Mouse (Mus musculus) spleen, postnatal 36 days (tissue): ENCODE results near the gene Fam163b.

ENCODE experiments used
- DNase-seq, 2 experiments: peaks; one replicate each; pipeline ENCODE4 v3.0.0; 2022; ENCODE audit warnings: low spot score in 2 of 2, mixed read lengths in 1 of 2

Fam163b gene

DNA sequence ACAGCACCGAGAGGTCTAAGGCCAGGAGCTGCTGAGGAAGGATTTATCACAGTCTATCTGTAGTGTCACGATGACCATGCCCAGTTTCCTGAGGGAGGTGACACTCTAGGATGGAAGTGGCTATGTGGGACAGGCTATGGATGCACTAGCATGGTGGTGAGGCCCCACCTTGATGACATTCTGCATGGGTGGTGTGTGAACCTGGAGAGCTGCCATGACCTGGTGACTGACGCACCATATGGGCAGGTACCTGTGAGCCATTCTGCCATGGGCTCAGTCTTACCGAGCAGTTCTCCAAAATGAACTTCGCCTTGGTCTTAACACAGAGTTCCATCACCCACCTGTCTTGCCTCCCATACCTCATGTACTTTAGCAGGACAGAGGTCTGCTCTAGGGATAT, 54.7 kb downstream of the Fam163b start:
- DNase-seq = no peak

DNA sequence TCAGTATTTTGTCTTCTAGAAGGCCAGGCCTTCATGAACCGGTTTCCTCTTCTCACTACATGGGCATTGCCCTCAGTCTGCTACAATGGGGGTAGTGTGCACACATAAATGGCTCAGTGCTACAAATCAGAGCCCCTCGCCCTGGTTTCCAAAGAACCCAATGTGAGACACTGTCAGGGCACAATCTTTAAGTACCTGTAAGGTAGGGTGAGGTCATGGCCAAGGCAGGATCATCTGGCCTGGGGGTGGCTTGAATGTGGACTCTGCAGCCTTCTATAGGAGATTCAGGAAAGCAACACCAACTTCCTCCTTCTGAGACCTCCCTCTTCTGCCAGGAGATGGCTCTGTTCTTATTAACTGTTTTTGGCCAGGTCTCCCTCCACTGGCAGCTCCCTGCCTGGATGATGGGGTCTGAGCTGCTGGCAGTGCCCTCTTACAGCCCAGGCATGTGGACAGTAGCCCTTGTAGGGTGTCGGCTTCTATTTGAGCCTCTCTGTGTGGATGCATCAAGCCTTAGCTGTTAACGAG, 55.7 kb downstream of the Fam163b start:
- DNase-seq = no peak

DNA sequence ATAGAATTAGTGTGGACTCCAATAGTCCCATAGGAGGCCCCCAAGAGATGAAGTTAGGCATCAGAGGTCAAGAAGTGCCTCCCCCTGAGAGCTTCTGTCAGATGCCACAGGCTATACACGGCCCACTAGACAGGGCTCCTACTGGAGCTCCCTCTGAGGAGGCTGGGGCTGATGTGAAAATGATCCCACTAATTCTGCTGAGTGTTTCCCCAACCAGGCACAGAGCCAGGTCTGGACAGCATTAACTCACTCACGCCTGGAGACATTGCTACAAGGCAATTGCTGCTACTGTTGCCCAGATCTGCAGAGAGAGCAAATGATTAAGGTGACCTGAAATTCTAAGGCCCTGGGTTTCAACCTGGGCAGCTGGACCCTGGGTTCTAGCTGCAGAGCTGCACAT, 56.5 kb downstream of the Fam163b start:
- no peak for DNase-seq

DNA sequence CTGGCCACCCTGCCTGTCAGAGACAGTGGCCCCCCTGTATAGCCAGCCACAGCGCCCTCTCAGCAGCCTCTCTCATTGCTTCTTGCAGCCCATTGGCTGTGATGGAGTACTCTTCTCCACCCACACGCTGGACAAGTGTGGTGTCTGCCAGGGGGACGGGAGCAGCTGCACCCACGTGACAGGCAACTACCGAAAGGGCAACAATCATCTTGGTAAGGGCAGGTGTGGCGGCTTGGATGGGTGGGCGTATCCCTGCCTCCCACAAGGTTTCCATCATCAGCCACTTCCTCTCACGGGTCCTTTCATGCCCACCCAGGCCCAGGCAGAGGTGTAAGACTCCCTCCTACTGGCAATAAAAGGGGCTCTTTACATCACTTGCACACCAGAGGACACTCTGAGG, 57.3 kb downstream of the Fam163b start:
- no peak for DNase-seq

DNA sequence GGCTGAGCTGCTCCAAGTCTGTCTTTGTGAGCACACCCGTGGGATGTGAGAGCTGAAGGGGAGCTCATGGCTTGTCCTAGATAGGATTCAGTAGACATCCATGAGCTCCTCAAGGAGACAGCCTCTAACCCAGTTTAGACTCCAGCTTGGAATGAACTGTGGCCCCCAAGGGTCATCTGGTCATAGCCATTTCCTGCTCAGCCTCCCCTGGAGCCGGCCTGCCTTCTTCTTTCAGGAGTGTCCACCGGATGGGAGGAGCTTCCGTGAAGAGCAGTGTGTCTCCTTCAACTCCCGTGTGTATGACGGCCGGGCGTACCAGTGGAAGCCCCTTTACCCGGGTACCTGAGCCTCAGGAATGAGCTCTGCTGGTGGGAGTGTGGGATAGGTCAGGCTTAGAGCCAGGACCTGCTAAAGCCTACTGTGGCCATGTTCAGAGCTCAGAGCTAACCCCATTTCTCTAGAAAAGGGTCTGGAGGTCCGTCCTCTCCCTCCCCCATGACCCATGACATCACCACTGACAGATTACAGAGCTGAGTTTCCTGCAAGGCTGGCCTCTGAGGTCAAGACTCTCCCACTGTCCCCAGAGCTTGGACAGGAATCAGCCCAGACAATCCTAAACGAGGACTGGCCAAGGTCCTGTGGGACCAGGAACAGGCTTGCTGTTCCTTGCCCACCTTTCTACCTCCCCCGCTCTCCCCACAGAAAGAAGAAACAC, 58.4 kb downstream of the Fam163b start:
- no peak for DNase-seq

DNA sequence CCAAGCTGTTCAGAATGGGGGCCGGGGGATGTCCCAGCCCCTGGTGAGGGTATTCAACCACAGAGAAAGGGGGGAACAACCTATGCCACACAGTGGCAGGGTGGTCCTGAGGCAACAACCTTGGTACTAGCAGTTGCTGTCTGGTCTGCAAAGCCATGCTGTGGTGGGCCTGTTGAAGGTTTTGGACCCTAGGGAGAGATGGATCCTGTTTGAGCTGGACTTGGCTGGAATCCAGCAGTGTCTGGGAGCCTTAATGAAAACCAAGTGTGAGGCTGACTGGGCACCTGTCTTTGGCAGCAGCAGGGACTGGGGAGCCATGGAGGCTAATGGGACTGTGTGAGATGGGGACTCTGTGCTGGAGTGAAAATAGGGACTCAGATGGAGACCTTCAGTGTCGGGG, 62.6 kb downstream of the Fam163b start:
- no peak for DNase-seq

DNA sequence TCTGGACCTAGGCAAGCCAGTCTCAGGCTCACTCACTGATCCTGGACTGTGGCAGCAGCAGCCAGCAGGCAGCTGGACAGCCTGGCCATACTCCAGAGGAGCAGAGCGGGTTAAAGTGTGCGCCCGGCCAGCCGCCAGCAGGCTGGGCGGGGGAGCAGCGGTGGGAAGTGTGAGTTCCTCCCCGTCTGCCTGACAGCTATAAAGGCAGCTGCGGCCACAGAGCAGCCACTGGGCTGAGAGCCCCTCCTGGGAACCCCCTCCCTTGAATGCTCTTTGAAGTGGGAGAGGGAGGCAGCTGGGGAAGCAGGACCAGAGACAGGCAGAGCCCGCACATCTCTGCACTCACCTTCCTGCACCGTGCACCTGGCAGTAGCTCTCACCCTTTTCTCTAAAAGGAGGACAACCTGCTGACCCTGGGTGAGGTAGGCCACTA, 63.1 kb downstream of the Fam163b start, which contains the start of gene Adamtsl2:
Gene Adamtsl2, plus strand, starts transcription at position 228 of the 433 bp plus-strand sequence.
- DNase-seq = peak; percentile 32 to 50

DNA sequence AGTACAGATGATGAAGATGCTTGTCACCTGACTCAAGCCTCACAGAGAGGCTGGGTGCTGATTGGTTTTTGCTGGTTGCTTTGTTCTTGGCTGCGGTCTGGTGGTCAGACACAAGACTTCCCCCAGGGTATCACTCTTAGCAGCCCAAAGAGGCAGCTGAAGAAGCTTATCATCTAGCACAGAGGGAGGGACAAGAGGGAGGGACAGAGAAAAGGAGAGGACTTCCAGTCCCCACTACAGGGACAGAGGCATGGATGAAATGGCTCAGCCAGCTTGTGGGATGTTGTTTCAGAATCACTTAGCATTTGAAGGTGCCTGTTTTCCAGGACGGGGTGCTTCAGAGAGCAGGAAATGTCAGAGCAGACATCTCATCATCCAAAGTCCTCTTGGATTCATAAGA, 64.0 kb downstream of the Fam163b start:
- no peak for DNase-seq

DNA sequence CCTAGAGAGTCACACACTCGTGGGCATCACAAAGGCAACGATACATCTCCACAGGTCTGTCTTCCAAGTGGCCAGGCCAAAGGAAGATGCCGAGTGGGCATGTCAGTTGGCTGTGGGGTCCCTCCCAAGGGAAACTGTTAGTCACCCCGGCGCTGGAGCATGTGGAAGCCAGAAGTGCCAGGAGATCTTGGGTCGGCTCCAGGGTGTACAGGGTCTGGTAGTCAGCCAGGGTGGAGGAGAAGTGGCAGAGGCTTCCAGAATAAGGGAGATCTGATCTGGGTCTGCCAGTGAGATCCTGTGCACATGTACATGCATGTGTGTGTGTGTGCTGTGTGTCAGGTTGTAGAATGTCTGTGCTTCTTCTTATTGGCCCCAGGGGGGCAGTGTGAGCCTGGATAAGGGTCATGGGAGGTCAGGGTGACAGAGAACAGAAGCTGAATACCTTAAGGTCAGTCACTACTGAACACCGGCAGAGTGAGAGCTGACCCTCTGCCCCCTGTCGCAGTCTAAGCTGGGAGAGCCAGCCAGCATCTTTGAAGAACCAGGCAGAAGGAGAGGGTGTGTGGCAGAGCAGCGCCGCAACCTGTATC, 64.5 kb downstream of the Fam163b start:
- DNase-seq = no peak

DNA sequence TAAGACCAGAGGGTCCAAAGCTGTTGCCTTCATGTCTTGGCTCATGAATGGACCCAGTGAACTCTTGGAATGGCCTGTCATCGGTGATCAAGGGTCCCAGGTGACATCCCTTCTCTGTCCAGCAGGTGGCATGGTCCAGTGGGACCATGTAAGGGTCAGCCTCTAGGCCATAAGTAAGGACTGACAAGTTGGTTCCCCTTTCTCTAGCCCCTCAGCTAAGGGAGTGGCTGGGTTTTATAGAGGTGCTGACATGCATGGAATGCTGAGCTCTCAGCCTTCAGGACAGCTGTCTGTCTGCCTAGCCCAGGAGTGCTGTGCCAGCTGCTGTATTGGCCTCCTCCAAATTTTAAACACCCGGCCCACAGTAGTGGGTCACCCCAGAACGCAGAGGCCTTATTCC, 66.8 kb downstream of the Fam163b start:
- DNase-seq = peak in 1 of 2 experiments; percentile 35

DNA sequence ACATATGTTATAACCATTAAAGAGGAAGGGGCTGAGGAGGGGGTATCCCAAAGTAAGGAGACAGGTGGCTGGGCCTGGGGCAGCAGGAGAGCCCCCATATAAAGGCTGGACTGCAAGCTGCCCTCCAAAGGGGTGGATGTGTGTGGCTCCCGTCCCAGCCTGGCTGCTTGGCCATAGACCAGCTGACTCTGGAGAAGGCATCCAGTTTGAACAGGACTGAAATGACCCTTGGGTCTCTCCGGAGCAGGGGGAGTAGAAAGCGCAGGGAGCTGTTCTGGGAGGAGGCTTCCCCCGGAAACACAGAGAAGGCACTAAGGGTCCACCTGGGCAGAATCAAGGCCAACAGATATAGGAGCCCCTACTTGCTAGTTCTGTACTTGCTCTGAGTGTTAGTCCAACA, 67.5 kb downstream of the Fam163b start:
- no peak for DNase-seq

DNA sequence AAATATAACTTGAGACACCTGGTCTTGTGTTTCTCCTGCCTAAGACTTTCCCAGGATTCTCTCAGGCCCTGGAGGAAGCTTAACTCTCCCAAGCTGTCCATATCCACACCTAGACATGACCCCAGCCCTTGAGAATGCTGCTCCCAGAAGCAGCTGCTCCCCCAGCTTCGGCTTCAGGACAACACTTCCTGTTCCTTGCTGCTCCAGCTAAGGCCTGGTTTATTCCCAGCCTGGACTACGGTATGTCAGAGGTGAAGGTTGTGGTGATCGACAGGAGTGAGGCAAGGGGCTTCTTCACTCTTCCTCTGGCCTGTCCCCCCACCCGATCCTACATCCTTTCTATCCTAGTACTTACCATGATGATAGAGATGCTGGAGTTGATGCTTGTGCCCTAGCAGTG, 68.9 kb downstream of the Fam163b start:
- DNase-seq = no peak

DNA sequence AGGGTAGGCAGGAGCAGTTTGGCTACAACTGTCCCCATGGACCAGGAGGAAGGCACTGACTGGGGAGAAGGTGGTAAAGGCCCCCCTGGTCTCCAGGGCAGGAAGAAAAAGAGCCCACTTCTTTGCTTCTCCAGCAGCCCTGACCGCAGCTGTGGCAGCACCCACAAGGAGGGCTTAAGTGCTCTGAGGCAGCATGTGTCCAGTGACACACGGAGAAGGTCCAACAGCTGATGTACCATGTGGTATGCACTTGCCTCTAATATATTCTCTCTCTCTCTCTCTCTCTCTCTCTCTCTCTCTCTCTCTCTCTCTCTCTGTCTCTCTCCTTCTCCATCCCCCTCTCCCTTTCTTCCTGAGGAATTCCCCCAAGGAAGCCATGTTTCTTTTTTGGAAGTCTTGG, 70.3 kb downstream of the Fam163b start, which contains the start of gene Mymk:
Gene Mymk, minus strand, starts transcription at position 202 of the 400 bp plus-strand sequence.
- no peak for DNase-seq

DNA sequence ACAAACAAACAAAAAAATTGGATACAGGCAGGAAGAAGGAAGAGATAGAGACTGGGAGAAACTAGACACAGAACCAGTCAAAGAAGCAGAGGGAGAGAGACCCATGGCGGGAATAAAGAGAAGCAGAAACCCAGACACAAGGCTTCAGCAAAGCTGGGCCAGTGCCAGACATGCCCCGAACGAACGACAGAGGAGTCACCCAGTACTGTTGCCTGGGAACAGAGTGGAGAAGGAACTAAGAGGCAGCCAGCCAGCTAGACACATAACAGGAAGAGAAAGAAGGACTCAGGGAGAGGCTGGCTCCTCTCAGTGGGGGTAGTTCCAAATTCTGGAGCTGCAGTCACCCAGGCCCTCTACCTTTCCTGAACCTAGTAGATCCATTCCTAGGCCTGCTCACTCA, 71.2 kb downstream of the Fam163b start:
- DNase-seq = peak in 1 of 2 experiments; percentile 55

DNA sequence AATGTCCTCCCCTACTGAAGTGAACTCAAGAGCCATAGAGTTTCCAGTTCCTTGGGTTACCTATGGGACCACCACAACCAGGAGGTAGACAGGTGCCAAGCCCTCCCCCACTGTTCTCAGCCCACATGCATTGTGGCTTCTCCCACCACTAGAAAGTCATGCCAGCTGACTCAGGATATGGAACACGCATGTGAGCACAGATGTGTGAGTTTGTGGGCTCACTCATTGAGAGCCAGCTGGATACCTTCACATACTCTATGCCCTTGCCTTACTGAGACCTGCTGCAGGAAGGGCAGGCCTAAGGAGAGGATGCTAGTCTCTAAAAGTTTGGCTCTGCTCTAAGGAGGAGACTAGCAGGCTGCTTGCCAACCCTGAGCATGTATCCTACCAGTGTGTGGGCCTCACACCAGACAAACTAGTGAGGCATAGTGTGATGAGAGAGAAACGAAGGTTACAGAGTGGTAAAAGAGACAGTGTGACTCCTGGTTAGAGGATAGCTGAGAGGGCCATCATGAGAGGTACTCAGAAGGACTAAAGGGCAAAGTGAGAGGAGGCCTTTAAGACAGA, 72.0 kb downstream of the Fam163b start:
- DNase-seq = no peak

DNA sequence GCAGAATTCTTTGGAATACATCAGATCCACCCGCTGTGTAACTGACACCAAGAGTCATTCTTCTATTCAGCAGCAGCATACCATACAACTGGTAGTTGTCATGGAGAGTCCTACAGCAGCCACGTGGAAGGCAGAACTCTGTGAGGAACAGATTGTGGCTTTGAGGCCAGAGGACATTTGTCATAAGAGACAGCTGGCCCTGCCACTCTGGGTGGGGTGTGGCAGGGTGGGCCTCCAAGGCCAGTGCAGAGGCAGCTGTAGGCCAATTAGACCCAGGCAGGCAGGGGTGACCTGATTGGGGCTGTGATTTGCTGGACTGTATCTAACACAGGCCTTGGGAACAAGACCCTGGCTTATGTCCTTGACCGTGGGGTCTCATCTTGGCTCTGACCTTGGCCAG, 72.6 kb downstream of the Fam163b start:
- no peak for DNase-seq

DNA sequence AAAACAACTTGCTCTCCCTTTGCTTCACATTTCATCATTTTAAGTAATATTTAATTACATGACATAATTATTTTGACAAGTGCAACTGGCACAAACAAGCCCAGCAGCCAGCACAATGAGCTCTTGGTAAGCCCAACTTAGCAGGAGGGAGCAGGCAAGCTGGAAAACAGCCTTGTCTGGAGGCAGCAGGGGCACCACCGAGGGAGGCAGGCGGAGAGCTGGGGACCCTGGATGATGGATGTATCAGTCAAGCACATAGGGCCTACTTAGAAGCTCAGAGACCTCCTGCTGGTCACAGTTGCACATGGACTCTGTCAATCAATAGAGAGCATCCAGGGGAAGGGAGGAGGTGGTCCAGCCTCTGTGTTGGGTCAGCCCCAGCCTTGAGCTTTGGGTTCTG, 74.3 kb downstream of the Fam163b start:
- DNase-seq = no peak

DNA sequence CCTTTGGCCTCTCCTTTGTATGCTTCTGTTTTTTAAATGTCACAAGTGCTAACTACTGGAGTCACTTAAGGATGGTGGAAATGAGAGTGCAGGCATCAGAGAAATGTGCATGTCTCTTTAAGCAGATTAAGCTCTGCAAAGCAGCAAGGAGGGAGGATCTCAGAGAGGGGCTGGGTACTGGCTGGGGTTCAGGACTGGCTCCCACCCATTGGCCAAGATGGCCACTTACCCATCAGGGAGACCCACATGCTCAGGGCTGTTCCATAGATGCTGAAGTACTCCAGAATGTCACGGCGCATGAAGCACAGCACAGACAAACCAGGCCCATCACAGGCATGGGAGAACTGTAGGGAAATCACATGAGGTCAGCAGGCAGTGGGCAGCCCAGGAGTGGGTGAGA, 75.2 kb downstream of the Fam163b start:
- no peak for DNase-seq
